Comparison of ENCODE assay signal across 8 mouse cellular contexts in the genomic region with DNA sequence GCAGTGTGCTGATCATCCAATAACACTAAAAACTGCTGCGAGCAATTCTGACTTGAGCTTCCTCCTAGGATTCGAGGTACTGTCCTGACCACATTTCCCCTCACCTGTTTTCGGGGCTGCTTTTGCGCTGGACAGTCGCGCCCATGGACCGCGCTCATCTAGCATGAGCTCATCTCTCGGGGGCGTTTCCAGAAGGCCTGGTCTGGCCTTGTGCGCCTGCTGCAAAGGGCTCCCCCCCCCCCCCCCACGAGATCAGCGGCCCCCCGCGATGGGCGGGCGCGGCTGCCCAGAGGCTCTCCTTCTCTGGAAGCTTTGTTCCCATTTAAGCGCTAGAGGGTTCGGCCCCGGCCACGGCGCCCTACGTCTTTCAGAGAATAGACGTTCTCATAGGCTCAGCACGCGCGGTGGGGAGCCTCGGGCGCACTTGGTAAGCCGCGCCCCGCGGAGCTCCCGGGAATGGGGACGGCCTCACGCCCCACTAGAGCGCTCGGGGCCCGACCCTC. TPM values are rescaled to one million over a fixed set of nuclear protein-coding genes. Genes with fewer than 3 reads are reported as not detected.
DNase-seq lines count a peak whose midpoint lies in the region; ATAC-seq and TF ChIP-seq lines count a peak whose summit lies in the region.

No protein-coding gene starts in this region.

- peak overlapping the region; percentile 99 for H3K27ac ChIP-seq in heart, embryonic 16.5 days (ENCODE audit: low read length)
- peak overlapping the region; percentile 100 for H3K27ac ChIP-seq in intestine, postnatal 0 days (ENCODE audit: low read depth, low read length)
- H3K27ac ChIP-seq in neural tube, embryonic 14.5 days (ENCODE audit: low read depth, low read length): peak overlapping the region; percentile 100

- no peaks in the 10 kb centered on the region for H3K36me3 ChIP-seq in heart, embryonic 16.5 days (ENCODE audit: control insufficient read depth, insufficient read depth)
- H3K36me3 ChIP-seq in intestine, postnatal 0 days (ENCODE audit: control insufficient read depth, insufficient read depth): no peaks in the 10 kb centered on the region
- H3K36me3 ChIP-seq in neural tube, embryonic 14.5 days (ENCODE audit: control insufficient read depth, insufficient read depth, low read length): no peaks in the 10 kb centered on the region

- no peak for TF ChIP-seq CTCF in intestine, postnatal 0 days (IDR thresholded peaks at IDR 0.05; ENCODE audit: low read depth)

- DNase-seq in heart, adult 8-10 months (ENCODE audit: low spot score): no peak
- no peak for DNase-seq in gastrocnemius, postnatal 10 days
- no peak for DNase-seq in left cerebral cortex, postnatal 4 days

- under 1% methylated on average over 40 of the region's 40 CpGs for WGBS in heart, embryonic 16.5 days
- under 1% methylated on average over 40 of the region's 40 CpGs for WGBS in intestine, postnatal 0 days
- WGBS in neural tube, embryonic 14.5 days: under 1% methylated on average over 36 of the region's 40 CpGs

- no peaks in the 10 kb centered on the region for H3K9me3 ChIP-seq in heart, embryonic 16.5 days (replicated peaks; ENCODE audit: control insufficient read depth, low read length)
- H3K9me3 ChIP-seq in intestine, postnatal 0 days (ENCODE audit: control insufficient read depth): no peaks in the 10 kb centered on the region
- no peaks in the 10 kb centered on the region for H3K9me3 ChIP-seq in neural tube, embryonic 14.5 days (ENCODE audit: control insufficient read depth, low read length)

- peaks cover 9% of the 10 kb centered on the region for H3K4me1 ChIP-seq in heart, embryonic 16.5 days (ENCODE audit: control insufficient read depth, insufficient read depth, low read length)
- H3K4me1 ChIP-seq in intestine, postnatal 0 days (replicated peaks; ENCODE audit: control insufficient read depth, insufficient read depth, low read length): 0 out of 2 replicates have a peak, but pooled peaks cover 5% of the 10 kb centered on the region
- H3K4me1 ChIP-seq in neural tube, embryonic 14.5 days (ENCODE audit: control insufficient read depth, insufficient read depth, low read length): peaks cover 8% of the 10 kb centered on the region; the same call in 1 of the 2 replicates

- H3K4me2 ChIP-seq in heart, embryonic 16.5 days (ENCODE audit: low read depth, low read length): peak overlapping the region; percentile 83
- peak overlapping the region; percentile 76 for H3K4me2 ChIP-seq in intestine, postnatal 0 days (replicated peaks; ENCODE audit: low read depth)
- H3K4me2 ChIP-seq in neural tube, embryonic 14.5 days (ENCODE audit: low read depth, low read length): peak overlapping the region; percentile 85

- H3K9ac ChIP-seq in heart, embryonic 16.5 days (ENCODE audit: low read length): peak overlapping the region; percentile 90
- peak overlapping the region; percentile 69 for H3K9ac ChIP-seq in intestine, postnatal 0 days (ENCODE audit: low read depth, low read length)
- H3K9ac ChIP-seq in neural tube, embryonic 14.5 days (replicated peaks; ENCODE audit: low read depth, low read length): peak overlapping the region; percentile 91

- peak overlapping the region; percentile 71 for H3K4me3 ChIP-seq in heart, embryonic 16.5 days (ENCODE audit: low read length)
- peak overlapping the region; percentile 98 for H3K4me3 ChIP-seq in intestine, postnatal 0 days (ENCODE audit: low read depth, low read length)
- peak overlapping the region; percentile 90 for H3K4me3 ChIP-seq in neural tube, embryonic 14.5 days (ENCODE audit: low read depth, low read length)

- no peaks in the 10 kb centered on the region for H3K27me3 ChIP-seq in heart, embryonic 16.5 days (ENCODE audit: control insufficient read depth, insufficient read depth, low read length)
- H3K27me3 ChIP-seq in intestine, postnatal 0 days (replicated peaks; ENCODE audit: control insufficient read depth, insufficient read depth, low read length): no peaks in the 10 kb centered on the region
- no peaks in the 10 kb centered on the region for H3K27me3 ChIP-seq in neural tube, embryonic 14.5 days (ENCODE audit: control insufficient read depth, insufficient read depth, low read length)

- intact Hi-C loops in left cerebral cortex, postnatal 4 days (cut with DNase I): loop anchor here (5.0 kb wide), 1 partner anchor 91 kb away; no protein-coding TSS in a partner anchor

- ATAC-seq in heart, embryonic 16.5 days (replicated peaks; ENCODE audit: extremely low read depth, insufficient read depth, low FRiP score): peak; percentile 26
- peak; percentile 19 for ATAC-seq in CD4-positive, CD25-positive, alpha-beta regulatory T cell, adult 4 months
- ATAC-seq in common myeloid progenitor, adult 5-6 weeks (replicated peaks; ENCODE audit: low read depth, poor library complexity, severe bottlenecking): peak; percentile 1; the same call in 1 of the 2 replicates
- ATAC-seq in intestine, postnatal 0 days: peak; percentile 54
- ATAC-seq in neural tube, embryonic 14.5 days (ENCODE audit: low read depth): peak; percentile 9

RNA-seq across cellular contexts. Expression of a gene that starts 0.6 kb away (rescaled TPM):
- 33.8 and 37.2 TPM in 2 replicates for polyA plus RNA-seq in heart, embryonic 16.5 days (2015; fragmentation: Nextera tagmentation; extraction: Ambion mirVana)
- total RNA-seq in heart, adult 8-10 months (2022): 10 to 100 TPM; 48.8 to 54.3 (median 53.0) TPM
- 10 to 100 TPM; 53.4 to 61.7 TPM for polyA plus RNA-seq in CD4-positive, CD25-positive, alpha-beta regulatory T cell, adult 4 months (2017; shearing (Covaris generic))
- total RNA-seq in common myeloid progenitor, adult 5-6 weeks (2017): 44.9 and 50.9 TPM in 2 replicates
- 27.0 and 30.4 TPM in 2 replicates for polyA plus RNA-seq in intestine, postnatal 0 days (2015; fragmentation: Nextera tagmentation; extraction: Ambion mirVana)
- polyA plus RNA-seq in neural tube, embryonic 14.5 days (2014; fragmentation: Nextera tagmentation; extraction: Ambion mirVana): 171 and 209 TPM in 2 replicates
- 10 to 100 TPM; 58.8 to 65.8 TPM for total RNA-seq in gastrocnemius, postnatal 10 days (2021)
- total RNA-seq in left cerebral cortex, postnatal 4 days (2021): 100 to 1,000 TPM; 267 to 269 TPM

Comparison
In these comparisons a context has a peak if more than half of its experiments do, and no peak if none do; other contexts are left out.
1. ATAC-seq: peak in every context shown above with its lines; median percentile 54 in intestine, postnatal 0 days; 26 in heart, embryonic 16.5 days; 19 in CD4-positive, CD25-positive, alpha-beta regulatory T cell, adult 4 months; 9 in neural tube, embryonic 14.5 days; 1 in common myeloid progenitor, adult 5-6 weeks.